Mouse (Mus musculus) layer of hippocampus, adult 9-10 months (tissue): ENCODE results near the gene Tgm3.

Experiments
- DNase-seq: peaks from one replicate; pipeline ENCODE4 v3.0.0; 2022; ENCODE audit warnings: low spot score

Tgm3 gene

DNA sequence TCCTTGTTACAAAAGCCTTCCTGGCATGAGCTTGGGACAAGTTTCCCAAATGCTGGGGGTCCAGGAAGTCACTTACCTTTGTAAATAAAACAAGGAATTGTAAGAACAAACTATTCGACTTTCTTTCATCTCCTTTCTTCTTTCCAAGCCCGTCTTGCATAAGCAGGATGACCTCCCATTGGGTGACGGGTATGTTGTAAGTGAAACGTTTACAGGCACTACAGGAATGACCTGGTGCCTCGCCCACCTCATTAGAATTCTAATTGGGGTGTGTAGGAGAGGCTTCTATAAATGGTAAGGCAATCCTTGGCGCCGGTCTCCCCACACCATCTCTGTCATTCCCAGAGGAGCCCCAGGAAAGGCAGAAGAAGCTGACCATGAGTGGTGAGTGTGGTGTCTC lies at the start of gene Tgm3:
Tgm3 (plus strand) TSS at position 324 of the 400 bp plus-strand sequence.
- no peak for DNase-seq

- no peak for DNase-seq
Measured at GRCm38 (mm10) chr2:129980608-129981007, 31.5 kb upstream of the Tgm3 start.

DNA sequence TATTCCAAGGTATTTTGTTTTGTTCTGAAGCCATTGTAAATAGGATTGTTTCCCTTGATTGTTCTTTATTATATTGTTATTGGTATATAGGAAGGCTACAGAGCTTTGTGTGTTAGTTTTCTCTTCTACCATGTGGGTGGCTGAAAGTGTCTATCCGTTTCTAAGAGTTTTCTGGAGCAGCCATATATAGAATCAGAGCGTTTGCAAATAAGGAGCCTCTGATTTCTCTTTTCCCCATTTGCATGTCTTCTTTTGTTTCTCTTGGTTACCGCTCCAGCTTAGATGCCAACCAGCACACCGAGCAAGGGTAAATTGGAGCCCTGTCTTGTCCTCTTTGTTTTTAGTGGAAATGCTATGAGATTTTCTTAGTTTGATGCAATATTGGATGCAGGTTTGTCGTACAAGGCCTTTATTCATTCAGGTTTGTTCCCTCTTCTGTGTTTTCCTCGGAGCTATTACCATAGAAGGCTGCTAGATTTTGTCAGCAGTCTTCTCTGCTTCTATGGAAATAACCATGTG lies 24.6 kb upstream of the Tgm3 start:
- no peak for DNase-seq

- no peak for DNase-seq
Measured at GRCm38 (mm10) chr2:129989646-129990045, 22.5 kb upstream of the Tgm3 start.

DNA sequence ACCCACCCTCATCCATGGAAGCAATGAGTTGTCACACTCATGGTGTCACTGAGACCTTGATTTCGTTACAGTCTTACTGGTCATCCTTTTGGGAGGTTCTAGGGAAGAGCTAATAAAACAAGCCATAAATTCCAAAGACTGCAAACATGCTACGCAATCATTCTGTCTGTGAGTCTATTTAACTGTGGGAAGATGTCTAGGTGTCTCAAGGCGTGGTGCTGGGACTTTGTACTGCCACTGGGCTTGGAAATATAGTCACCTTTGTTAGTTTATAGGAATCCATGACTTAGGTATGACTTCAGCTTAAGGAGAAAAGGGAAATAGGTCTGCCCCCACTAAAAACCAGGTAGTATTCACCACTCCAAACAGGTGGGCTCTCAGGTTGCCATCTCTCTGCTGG lies 17.7 kb upstream of the Tgm3 start:
- DNase-seq: no peak

DNA sequence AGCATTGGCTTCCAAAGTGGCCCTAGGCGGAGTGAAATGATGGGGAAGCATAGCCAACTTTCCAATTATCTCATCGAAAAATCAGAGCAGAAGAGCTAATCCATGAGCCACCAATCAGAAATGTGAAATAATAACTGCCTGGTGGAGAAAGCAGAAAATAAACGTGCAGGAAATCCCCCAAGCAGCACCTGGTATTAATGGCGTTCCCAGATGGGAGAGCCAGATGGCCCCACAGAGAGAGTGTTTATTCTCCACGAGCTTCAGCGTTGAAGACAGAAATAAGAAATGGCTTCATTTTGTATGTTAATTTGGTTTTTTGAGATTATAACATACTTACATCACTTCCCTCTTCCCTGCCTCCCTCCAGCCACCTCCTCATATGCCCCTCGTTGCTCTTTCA lies 13.7 kb upstream of the Tgm3 start:
- DNase-seq: peak; percentile 74

GRCm38 (mm10) chr2:129999296-129999695 lies 12.9 kb upstream of the Tgm3 start:
- DNase-seq: no peak

DNA sequence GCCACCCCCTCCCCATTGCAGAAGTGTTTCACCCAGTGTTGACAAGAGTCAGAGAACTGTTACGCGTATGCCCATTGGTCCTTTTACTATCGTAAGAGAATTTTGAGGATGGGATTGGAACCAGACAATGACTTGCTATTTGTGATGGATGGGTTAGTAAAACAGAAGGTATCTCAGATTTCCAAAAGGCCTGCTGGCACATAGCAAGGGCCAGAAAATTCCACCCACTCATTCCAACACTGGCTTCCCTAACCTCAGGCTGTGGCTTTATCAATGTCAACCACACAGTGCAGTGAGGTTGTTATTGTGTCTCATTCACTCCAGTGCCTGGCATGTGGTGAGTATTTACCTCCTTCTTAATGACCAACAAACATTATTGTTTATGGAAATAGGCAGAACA lies 11.5 kb upstream of the Tgm3 start:
- no peak for DNase-seq

DNA sequence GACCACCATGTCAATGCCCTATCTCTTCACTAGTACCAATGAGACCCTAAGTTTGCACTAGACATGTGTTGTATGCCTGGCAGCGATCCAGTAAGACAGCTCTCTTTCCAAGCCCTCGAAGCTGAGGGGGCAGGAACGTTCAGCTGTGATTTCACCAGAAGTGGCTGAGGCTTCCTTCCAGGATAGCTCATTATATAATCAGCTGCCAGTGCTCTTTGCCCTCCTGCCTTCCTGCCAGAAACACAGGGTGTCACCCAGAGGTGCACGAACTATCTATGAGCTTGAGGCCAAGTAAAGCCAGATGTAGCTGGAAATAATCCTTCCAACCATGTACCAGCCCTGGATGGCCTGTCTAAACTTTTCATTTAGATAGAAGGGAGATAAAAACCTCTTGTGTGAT lies 8.1 kb upstream of the Tgm3 start:
- no peak for DNase-seq

DNA sequence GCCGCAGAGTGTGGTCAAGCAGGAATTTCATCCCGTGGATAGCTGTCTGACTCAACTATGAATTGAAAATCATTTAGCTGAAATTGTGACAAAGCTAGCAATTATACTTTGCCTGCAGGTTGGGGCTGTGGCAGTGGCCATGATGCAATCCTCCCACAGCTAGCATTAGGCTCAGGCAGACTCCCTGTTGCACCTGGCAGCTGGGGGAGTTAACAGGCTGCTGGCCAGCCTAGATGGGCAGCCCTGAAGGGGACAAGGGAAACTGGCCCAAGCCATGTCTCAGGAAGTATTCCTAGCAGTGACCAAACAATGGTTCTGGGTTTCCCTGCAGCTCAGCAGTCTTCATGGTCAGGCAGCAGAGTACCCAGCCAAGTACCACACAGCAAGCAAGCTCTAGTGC lies 2.8 kb upstream of the Tgm3 start:
- DNase-seq: no peak

- DNase-seq: no peak
Measured at GRCm38 (mm10) chr2:130013646-130014045, 1.5 kb downstream of the Tgm3 start.

DNA sequence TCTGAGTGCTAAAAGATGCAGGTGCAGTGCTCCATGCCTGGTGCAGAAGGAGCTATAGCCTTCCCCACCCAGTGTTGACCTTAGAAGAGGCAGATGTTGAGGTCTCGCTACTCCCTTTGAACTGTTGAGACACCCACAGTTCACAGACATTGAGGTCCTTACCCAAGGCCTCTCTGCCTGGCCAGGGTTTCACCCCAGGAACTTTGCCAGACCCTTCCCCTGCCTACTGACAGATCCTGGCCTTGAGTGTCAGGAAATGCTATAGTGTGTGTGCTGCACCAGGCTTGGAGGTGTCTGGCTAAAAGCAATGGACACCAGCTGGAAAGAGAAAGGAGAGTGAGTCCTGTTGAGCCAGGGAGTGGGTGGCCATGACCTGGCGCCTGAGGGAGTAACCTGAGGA lies 3.0 kb downstream of the Tgm3 start:
- no peak for DNase-seq

GRCm38 (mm10) chr2:130018084-130018483 lies 5.9 kb downstream of the Tgm3 start:
- DNase-seq: no peak

DNA sequence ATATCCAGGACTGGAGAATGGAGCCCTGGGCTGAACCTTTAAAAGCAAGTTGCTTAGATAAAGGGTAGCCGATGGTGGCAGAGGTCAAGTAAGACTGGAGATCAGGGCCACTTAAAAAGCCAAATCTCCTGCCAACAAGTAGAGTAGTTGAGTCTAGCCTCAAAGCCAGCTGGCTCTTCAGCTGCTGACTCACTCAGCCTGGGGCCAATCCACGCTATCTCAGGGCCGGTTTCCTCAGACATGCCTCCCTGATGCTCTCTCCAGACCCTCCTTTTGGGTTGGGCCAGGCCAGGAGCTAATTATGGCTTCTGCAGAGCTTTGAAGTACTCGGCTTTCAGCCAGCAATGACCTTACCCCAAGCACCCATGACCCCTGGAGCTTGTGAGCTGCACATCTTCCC lies 15.7 kb downstream of the Tgm3 start:
- no peak for DNase-seq

- DNase-seq: no peak
Measured at GRCm38 (mm10) chr2:130029826-130030225, 17.7 kb downstream of the Tgm3 start.

DNA sequence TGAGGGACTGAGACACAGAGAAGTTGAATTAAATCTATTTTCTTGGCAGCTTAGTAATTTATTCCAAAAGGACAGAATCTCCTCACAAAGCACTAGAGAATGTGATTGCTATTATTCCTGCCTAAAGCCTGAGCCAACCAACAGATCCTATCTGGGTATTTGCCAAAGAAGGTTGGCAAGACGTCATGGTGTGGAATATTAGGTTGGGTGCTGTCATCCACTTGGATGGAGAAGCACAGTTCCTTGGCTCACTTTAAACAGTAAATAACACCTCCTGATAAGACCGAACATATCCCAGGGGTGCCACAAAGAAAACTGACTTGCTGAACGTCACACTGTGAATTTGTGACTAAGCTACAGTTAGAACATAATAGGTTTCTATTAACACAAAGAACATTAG lies 20.5 kb downstream of the Tgm3 start:
- DNase-seq: no peak

- DNase-seq: no peak
Measured at GRCm38 (mm10) chr2:130036846-130037245, 24.7 kb downstream of the Tgm3 start.

- no peak for DNase-seq
Measured at GRCm38 (mm10) chr2:130038971-130039370, 26.8 kb downstream of the Tgm3 start.

- no peak for DNase-seq
Measured at GRCm38 (mm10) chr2:130040190-130040886, 28.2 kb downstream of the Tgm3 start.

GRCm38 (mm10) chr2:130043835-130044234 lies 31.7 kb downstream of the Tgm3 start:
- no peak for DNase-seq

DNA sequence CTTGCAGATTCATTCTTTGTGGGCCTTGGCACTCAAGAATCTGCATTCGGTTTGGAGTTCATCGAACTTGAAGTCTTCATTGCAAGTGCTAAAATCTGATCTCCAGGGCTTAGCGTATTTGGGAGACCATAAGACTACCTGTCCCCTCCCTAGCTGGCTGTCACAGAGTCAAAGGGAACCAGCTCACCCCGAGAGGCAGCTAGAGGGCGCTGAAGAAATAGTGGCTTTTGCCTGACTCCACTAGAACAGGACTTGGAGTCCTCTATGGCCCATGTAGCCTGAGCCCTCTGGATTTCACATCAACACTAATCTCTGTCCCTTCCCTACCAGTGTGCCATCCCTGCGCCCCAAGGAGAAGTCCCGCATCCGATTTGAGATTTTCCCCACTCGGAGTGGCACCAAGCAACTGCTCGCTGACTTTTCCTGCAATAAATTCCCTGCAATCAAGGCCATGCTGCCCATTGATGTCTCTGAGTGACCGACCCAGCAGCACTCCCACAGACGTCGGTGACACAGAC lies 35.8 kb downstream of the Tgm3 start:
- no peak for DNase-seq

- no peak for DNase-seq
Measured at GRCm38 (mm10) chr2:130048792-130049191, 36.6 kb downstream of the Tgm3 start.

DNA sequence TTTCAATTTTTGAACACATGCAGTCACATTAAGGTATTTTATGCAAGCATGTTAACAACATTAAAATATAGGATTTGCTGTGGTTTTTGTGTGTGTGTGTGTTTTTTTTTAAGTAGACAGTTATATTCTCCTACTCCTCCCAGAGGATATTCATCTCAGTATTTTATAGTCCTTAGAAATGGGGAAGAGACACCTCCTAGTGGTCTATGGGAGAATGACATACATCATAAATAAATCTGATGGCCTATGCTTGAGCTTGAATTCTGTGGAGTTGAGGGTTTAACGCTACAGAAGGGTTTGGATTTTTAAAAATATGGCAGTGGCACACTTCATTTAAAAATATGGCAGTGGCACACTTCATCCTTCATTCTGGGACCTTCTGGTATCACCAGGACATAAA lies 46.0 kb downstream of the Tgm3 start:
- peak; percentile 76 for DNase-seq

DNA sequence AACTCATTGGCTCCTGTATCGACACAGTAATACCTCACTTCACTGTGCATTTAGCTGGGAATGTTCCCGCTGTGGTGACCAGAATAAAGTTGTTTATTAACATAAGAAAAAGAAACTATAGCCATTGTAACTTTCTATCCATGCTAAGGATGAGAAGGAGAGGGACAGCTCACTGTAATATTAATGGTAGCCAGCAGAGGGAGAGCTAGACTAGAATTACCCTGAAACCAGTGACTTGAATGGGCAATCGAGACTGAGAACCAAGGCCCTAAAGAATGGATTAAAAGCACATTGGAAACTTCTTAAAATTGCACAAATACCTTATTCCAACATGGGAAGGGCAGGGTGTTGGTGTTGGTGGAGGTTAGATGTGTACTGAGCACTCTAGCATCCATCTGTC lies 56.1 kb downstream of the Tgm3 start:
- DNase-seq: peak; percentile 52
